Comparison of ENCODE assay signal across 1 mouse cellular context in the genomic region with DNA sequence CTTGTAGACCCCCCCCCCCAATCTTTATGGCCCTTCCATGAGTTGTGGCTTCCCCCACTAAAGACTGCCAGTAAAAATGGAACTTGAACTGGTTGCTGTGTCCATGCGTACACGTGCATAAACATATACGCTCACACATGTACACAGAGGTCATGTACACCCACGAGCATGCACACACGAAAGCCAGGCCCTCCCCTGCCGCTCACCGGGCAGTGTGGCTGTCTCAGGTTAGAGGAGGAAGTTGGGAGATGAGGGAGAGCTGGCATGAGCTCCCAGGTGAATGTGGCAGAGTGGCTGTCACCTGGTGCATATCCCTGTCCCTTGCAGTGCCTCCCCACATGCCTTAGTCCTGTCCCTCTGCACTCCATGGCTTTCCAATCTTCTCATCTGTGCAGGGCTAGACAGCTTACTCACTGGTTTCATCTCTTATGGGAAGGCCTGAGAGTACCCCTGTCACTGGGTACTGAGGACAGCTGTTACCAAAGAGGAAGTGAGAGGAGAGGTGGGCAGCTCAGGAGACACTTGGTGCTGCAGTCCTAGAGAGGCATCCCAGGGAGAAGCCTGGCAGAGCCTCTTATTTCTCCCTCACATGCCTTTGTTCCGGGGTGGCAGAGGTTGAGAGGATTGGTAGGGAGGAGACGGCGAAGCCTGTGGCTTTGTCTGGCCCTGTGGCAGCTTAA.
TF ChIP-seq lines count a peak whose summit lies in the region.

No protein-coding gene starts in this region.

TF ChIP-seq in CH12.LX, 34 proteins besides CTCF, POLR2A, EP300 and RAD21 (continued from another document):
- TF ChIP-seq POLR2AphosphoS2 (IDR thresholded peaks at IDR 0.05; ENCODE audit: low read depth, low read length) = no peak
- TF ChIP-seq USF2 (conservative IDR thresholded peaks at IDR 0.05; ENCODE audit: low read depth, low read length) = no peak
- TF ChIP-seq CHD1 (IDR thresholded peaks at IDR 0.05; ENCODE audit: low read depth, low read length) = no peak
- TF ChIP-seq MXI1 (IDR thresholded peaks at IDR 0.05; ENCODE audit: low read depth, low read length) = no peak
- TF ChIP-seq TCF12 (IDR thresholded peaks at IDR 0.05; ENCODE audit: low read depth, low read length) = peak; percentile 20; the same call in 1 of the 2 replicates
- TF ChIP-seq USF1 (IDR thresholded peaks at IDR 0.05; ENCODE audit: low read depth, low read length) = no peak
- no peak for TF ChIP-seq ZKSCAN1 (IDR thresholded peaks at IDR 0.05; ENCODE audit: borderline replicate concordance, low read depth, low read length)
- TF ChIP-seq NRF1 (IDR thresholded peaks at IDR 0.05; ENCODE audit: low read depth, low read length) = no peak
- no peak for TF ChIP-seq JUND (conservative IDR thresholded peaks at IDR 0.05; ENCODE audit: low read depth, low read length)
- no peak for TF ChIP-seq CHD2 (IDR thresholded peaks at IDR 0.05; ENCODE audit: low read length)
